Mouse (Mus musculus) left cerebral cortex, adult 2 months (tissue): ENCODE data around the gene Exoc4. TPM values are rescaled to one million over a fixed set of nuclear protein-coding genes. Genes with fewer than 3 reads are reported as not detected.

Source experiments
- DNase-seq, 2 experiments: peaks; one replicate each; pipeline ENCODE4 v3.0.0; 2021 to 2022; ENCODE audit warnings: low spot score in 2 of 2, mixed read lengths in 1 of 2; ENCODE audit errors: extremely low spot score in 1 of 2
- H3K27ac ChIP-seq: fragments of 200-600 bp; 2 replicates; pipeline ENCODE4 v1.8.1; 2022
- H3K4me3 ChIP-seq: fragments of 200-600 bp; 2 replicates; pipeline ENCODE4 v1.8.1; 2022
- CTCF ChIP-seq: fragments of 200-600 bp; IDR thresholded peaks from 2 replicates; pipeline ENCODE4 v1.8.1; 2022; ENCODE audit warnings: antibody characterized with exemption, mild to moderate bottlenecking, moderate library complexity
- intact Hi-C: fragments of 180-260 bp; cut with DNase I; formaldehyde crosslinking; loops from one replicate; pipeline ENCODE4 v1.15.1; 2025
- total RNA-seq, 2 experiments: library from RNA; stranded (reverse); gene quantifications; 2 replicates each; pipeline ENCODE4 v1.2.3; 2021

Gene Exoc4
- total RNA-seq, 2 experiments from 2014 or later = 75.6 to 80.2 TPM

DNA sequence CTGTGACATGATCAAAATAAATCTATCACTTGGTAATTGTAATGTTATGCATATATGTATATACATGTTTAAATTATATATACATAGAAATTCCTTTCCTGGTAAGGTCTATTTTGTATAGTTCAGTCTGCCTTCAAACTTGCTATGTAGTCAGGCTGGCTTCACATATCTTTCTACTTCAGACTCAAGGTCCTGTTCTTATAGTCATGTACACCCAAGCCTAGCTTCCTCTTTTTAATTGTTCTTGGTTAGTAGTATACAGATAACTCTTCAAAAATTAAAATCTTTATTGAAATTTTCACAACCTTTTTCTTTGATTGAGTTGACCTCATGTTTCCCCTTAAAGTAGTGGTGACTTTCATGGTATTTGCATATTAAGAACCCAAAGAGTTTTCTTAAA lies 176.1 kb downstream of the Exoc4 start:
- intact Hi-C loops = no loop called here
- no peak for DNase-seq
- no peak overlapping the region for H3K27ac ChIP-seq
- no peak for TF ChIP-seq CTCF
- no peak overlapping the region for H3K4me3 ChIP-seq

- H3K27ac ChIP-seq = no peak overlapping the region
- intact Hi-C loops = no loop called here
- H3K4me3 ChIP-seq = no peak overlapping the region
- no peak for DNase-seq
- TF ChIP-seq CTCF = no peak
Measured at GRCm38 (mm10) chr6:33431207-33431787, 182.4 kb downstream of the Exoc4 start.

- intact Hi-C loops = no loop called here
Measured at GRCm38 (mm10) chr6:33440508-33440907, 191.6 kb downstream of the Exoc4 start.

GRCm38 (mm10) chr6:33453810-33454209 lies 204.9 kb downstream of the Exoc4 start:
- peak overlapping the region; percentile 54; the same call in 1 of the 2 replicates for H3K27ac ChIP-seq
- no peak for DNase-seq
- no peak for TF ChIP-seq CTCF
- no peak overlapping the region for H3K4me3 ChIP-seq
- intact Hi-C loops = no loop called here

More at GRCm38 (mm10) chr6:33440508-33440907, 191.6 kb downstream of the Exoc4 start:
- no peak overlapping the region for H3K27ac ChIP-seq
- no peak overlapping the region for H3K4me3 ChIP-seq
- no peak for DNase-seq
- TF ChIP-seq CTCF = no peak

GRCm38 (mm10) chr6:33454354-33454753 lies 205.5 kb downstream of the Exoc4 start:
- DNase-seq = no peak
- peak overlapping the region; percentile 54; the same call in 1 of the 2 replicates for H3K27ac ChIP-seq
- intact Hi-C loops = no loop called here
- H3K4me3 ChIP-seq = no peak overlapping the region
- no peak for TF ChIP-seq CTCF

GRCm38 (mm10) chr6:33455238-33455637 lies 206.4 kb downstream of the Exoc4 start:
- Histone ChIP-seq H3K27ac (no peak overlapping the region), H3K4me3 (no peak overlapping the region)
- intact Hi-C loops = no loop called here
- TF ChIP-seq CTCF = no peak
- DNase-seq = no peak

GRCm38 (mm10) chr6:33464862-33465261 lies 216.0 kb downstream of the Exoc4 start:
- no peak for TF ChIP-seq CTCF

GRCm38 (mm10) chr6:33465392-33465791 lies 216.5 kb downstream of the Exoc4 start:
- TF ChIP-seq CTCF = no peak
- intact Hi-C loops = no loop called here
- H3K4me3 ChIP-seq = no peak overlapping the region
- DNase-seq = no peak
- no peak overlapping the region for H3K27ac ChIP-seq

More at GRCm38 (mm10) chr6:33464862-33465261, 216.0 kb downstream of the Exoc4 start:
- Histone ChIP-seq H3K27ac (no peak overlapping the region), H3K4me3 (no peak overlapping the region)
- DNase-seq = no peak
- intact Hi-C loops = no loop called here

DNA sequence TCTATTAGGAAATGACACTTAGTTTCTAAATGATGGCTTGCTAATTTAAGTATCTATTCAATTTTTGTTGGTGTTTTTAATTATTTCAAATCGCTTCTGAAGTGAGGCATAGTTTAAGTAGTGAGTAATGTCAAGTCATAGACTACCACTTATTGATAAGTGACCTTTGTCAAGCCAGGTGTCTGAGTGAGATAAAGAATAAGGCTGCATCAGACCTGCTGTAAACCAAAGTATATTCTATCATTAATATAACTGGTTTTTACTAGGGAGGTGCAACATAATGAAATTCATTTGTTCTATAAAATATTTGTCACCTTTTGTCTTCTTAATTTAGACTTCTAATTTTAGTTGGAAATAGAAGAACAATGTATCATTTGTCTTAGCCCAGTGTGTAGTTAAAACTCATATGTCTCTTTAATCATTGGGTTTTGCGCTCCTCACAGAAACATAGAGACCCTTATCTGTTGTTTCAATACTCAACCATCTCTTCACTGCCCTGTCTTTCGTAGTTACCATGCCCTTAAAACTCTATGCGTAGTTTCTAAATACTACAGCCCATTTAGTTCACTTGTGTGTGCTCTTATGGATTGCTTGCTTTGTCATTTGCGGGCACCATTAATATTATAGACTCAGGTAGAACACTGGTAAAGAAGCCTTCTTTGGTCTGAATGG lies 217.4 kb downstream of the Exoc4 start:
- Histone ChIP-seq H3K27ac (no peak overlapping the region), H3K4me3 (no peak overlapping the region)
- intact Hi-C loops = no loop called here
- DNase-seq = no peak
- TF ChIP-seq CTCF = no peak

DNA sequence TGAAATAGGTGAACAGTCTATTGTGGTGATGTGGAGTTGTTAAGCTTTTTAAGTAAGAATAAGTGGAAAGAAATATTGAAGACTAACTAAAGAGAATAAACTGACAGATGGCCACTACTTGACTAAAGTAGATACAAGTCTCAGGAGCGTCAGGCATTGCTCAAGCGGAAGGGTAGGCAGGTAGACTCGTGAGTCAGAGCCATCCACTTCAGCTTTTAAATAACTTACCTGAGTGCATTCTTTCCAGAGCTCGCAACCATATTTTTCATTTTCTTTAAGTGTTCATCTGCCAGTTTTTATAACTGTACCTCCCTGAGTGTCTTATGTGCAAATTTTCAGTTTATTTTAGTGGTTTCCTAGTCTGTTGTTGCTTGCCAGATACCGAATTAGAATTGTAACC lies 219.6 kb downstream of the Exoc4 start:
- DNase-seq = no peak
- Histone ChIP-seq H3K4me3 (no peak overlapping the region), H3K27ac (no peak overlapping the region)
- intact Hi-C loops = no loop called here
- TF ChIP-seq CTCF = no peak

DNA sequence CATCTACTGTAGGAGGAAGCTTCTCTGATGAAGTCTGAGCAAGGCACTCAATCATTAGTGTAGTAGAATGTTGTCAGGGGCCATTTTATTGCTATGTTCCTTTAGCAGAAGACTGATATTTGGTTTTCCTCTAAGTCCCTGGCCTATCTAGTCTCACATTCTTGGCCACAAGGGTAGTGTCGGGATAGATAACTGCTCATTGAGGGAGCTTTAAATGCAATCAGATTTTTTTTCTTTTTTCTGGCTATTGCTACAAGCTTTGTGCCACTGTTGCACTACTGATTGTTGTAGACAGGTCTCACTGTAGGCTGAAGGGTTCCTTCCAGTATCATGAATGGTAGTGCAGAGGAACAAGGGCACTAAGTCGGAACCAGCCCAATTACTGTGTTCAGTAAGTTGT lies 227.2 kb downstream of the Exoc4 start:
- no peak for DNase-seq
- intact Hi-C loops = no loop called here

GRCm38 (mm10) chr6:33484568-33484967 lies 235.7 kb downstream of the Exoc4 start:
- no peak overlapping the region for H3K27ac ChIP-seq
- intact Hi-C loops = no loop called here
- TF ChIP-seq CTCF = no peak
- no peak overlapping the region for H3K4me3 ChIP-seq
- no peak for DNase-seq

More for the DNA sequence above, 227.2 kb downstream of the Exoc4 start:
- Histone ChIP-seq H3K4me3 (no peak overlapping the region), H3K27ac (no peak overlapping the region)
- TF ChIP-seq CTCF = no peak

- H3K4me3 ChIP-seq = no peak overlapping the region
- H3K27ac ChIP-seq = peak overlapping the region; percentile 15; the same call in 1 of the 2 replicates
- intact Hi-C loops = no loop called here
- no peak for DNase-seq
- no peak for TF ChIP-seq CTCF
Measured at GRCm38 (mm10) chr6:33489788-33490187, 240.9 kb downstream of the Exoc4 start.
